Mouse (Mus musculus) forebrain, embryonic 13.5 days (tissue): ENCODE results near the gene Tatdn3. TPM values are rescaled to one million over a fixed set of nuclear protein-coding genes. Genes with fewer than 3 reads are reported as not detected.

Experiments used
- ATAC-seq: fragments of 200-750 bp; cut with Nextera tagmentation; 2 replicates; pipeline ENCODE4 v1.8.0; 2017
- H3K27ac ChIP-seq: fragments of 300-500 bp; sonication (generic); 2 replicates; pipeline ENCODE4 v1.5.1; 2015; ENCODE audit warnings: inconsistent platforms, mild to moderate bottlenecking, moderate library complexity
- H3K27me3 ChIP-seq: fragments of 300-500 bp; sonication (generic); 2 replicates; pipeline ENCODE4 v1.6.1; 2015; ENCODE audit warnings: mild to moderate bottlenecking, inconsistent platforms
- H3K36me3 ChIP-seq: fragments of 300-500 bp; sonication (generic); 2 replicates; pipeline ENCODE4 v1.6.1; 2015; ENCODE audit warnings: mild to moderate bottlenecking, inconsistent platforms; ENCODE audit not compliant: poor library complexity, severe bottlenecking
- H3K4me1 ChIP-seq: fragments of 300-500 bp; sonication (generic); 2 replicates; pipeline ENCODE4 v1.6.1; 2015; ENCODE audit warnings: inconsistent platforms
- H3K4me2 ChIP-seq: fragments of 300-500 bp; sonication (generic); 2 replicates; pipeline ENCODE4 v1.6.1; 2015; ENCODE audit warnings: inconsistent platforms, mild to moderate bottlenecking, moderate library complexity
- H3K4me3 ChIP-seq: fragments of 300-500 bp; sonication (generic); 2 replicates; pipeline ENCODE4 v1.5.1; 2015; ENCODE audit warnings: mild to moderate bottlenecking, inconsistent platforms
- H3K9ac ChIP-seq: fragments of 300-500 bp; sonication (generic); 2 replicates; pipeline ENCODE4 v1.6.1; 2015; ENCODE audit warnings: mild to moderate bottlenecking, inconsistent platforms
- H3K9me3 ChIP-seq: fragments of 300-500 bp; sonication (generic); replicated peaks from 2 replicates; pipeline ENCODE4 v1.6.1; 2016; ENCODE audit warnings: inconsistent platforms
- WGBS: fragments of 180-500 bp; shearing (Covaris S2); methylation state at CpG from one replicate; pipeline ENCODE4 v1.1.7; 2015; 5-methylcytosine and 5-hydroxymethylcytosine counted together
- polyA plus RNA-seq: library from polyadenylated mRNA; unstranded; fragments of >200 nt; fragmentation: Nextera tagmentation; extraction: Ambion mirVana; gene quantifications from 2 replicates; pipeline ENCODE4 v1.2.1, GENCODE M21; 2015

The Tatdn3 gene
- polyA plus RNA-seq, 1 experiment from 2014 or later = 10.5 TPM

GRCm38 (mm10) chr1:191072329-191072913, 9.7 kb upstream of the Tatdn3 start:
- no peak overlapping the region for H3K4me2 ChIP-seq
- no peaks in the 10 kb centered on the region for H3K9me3 ChIP-seq
- ATAC-seq = no peak
- H3K4me1 ChIP-seq = no peaks in the 10 kb centered on the region
- H3K36me3 ChIP-seq = peaks cover 83% of the 10 kb centered on the region
- WGBS = 94% methylated on average over 16 of the region's 16 CpGs
- H3K9ac ChIP-seq = no peak overlapping the region
- H3K27me3 ChIP-seq = no peaks in the 10 kb centered on the region
- no peak overlapping the region for H3K27ac ChIP-seq
- no peak overlapping the region for H3K4me3 ChIP-seq

DNA sequence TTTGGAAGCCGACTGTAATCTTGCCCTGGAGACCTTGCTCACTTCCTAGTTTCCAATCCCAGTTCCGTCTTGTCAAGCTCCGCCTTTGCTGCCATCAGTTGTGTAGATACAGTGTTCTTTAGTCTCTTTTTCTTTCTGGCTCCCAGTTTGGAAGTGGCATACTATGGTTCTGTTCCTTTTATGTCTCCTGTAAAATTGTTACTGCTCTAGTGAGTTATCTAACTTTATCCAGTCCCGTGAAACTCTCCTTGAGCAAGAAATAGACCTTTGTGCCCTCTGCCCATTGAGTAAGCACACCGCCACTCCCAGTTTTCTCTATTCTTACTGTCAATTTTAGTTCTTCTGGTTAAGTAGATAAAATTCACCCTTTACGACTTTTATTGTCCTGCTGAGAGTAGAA, 8.9 kb upstream of the Tatdn3 start:
- WGBS = 93% methylated on average over 6 of the region's 6 CpGs
- Histone ChIP-seq H3K27ac (no peak overlapping the region), H3K27me3 (no peaks in the 10 kb centered on the region), H3K4me1 (no peaks in the 10 kb centered on the region), H3K9me3 (no peaks in the 10 kb centered on the region), H3K36me3 (peaks cover 79% of the 10 kb centered on the region), H3K4me3 (no peak overlapping the region), H3K9ac (no peak overlapping the region), H3K4me2 (no peak overlapping the region)
- ATAC-seq = no peak

DNA sequence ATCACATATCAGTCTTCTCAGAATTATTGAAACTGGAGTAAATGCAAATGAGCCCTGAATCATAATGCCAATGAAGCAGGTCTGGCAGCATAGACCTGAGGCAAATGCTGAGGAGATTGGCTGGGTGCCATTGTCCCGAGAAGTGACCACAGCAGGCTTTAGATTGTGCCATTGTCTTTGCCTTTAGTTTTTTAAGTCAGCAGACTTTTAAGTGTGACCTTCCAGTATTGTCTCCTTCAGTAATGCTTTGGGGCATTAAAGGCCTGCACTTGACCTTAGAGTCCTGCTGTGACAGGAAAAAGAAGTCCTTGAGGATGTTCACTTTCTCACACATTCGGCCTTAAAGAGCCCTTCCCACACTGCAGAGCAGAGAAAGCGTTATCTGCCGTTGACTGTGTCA, 7.5 kb upstream of the Tatdn3 start:
- H3K27ac ChIP-seq = no peak overlapping the region
- H3K36me3 ChIP-seq = peaks cover 87% of the 10 kb centered on the region
- H3K9ac ChIP-seq = no peak overlapping the region
- no peak overlapping the region for H3K4me3 ChIP-seq
- 84% methylated on average over 4 of the region's 4 CpGs for WGBS
- no peak for ATAC-seq
- H3K9me3 ChIP-seq = no peaks in the 10 kb centered on the region
- H3K4me1 ChIP-seq = no peaks in the 10 kb centered on the region
- no peaks in the 10 kb centered on the region for H3K27me3 ChIP-seq
- H3K4me2 ChIP-seq = no peak overlapping the region

DNA sequence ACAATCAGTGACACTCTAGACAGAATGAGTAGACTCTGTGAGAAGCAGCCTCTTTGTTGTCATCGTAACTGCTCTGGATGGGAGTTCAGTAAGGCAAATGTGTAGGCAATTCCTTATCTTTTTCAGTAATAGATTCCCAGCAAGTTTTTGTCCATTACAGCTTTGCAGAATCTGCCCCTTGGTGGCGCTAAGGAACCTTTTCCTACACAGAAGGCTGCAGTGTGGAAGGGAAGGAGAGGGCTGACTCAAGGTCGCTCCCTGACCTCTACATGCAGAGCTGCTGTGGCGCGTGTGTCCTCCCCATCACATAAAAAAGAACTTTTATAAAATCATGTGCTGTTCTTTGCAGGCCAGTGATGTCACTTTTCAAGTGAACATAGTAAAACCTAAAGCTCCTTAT, 5.6 kb upstream of the Tatdn3 start:
- Histone ChIP-seq H3K27me3 (no peaks in the 10 kb centered on the region), H3K27ac (no peak overlapping the region), H3K9ac (no peak overlapping the region), H3K36me3 (peaks cover 73% of the 10 kb centered on the region), H3K4me2 (no peak overlapping the region), H3K4me1 (peaks cover 11% of the 10 kb centered on the region), H3K9me3 (no peaks in the 10 kb centered on the region), H3K4me3 (no peak overlapping the region)
- no peak for ATAC-seq
- 80% methylated on average over 5 of the region's 5 CpGs for WGBS

GRCm38 (mm10) chr1:191065188-191065587, 2.5 kb upstream of the Tatdn3 start:
- 85% methylated on average over 4 of the region's 4 CpGs for WGBS
- no peak overlapping the region for H3K4me3 ChIP-seq
- H3K27ac ChIP-seq = no peak overlapping the region
- H3K4me2 ChIP-seq = no peak overlapping the region
- ATAC-seq = no peak
- H3K4me1 ChIP-seq = peaks cover 19% of the 10 kb centered on the region
- no peaks in the 10 kb centered on the region for H3K9me3 ChIP-seq
- peaks cover 42% of the 10 kb centered on the region for H3K36me3 ChIP-seq
- H3K27me3 ChIP-seq = no peaks in the 10 kb centered on the region
- H3K9ac ChIP-seq = no peak overlapping the region

- Histone ChIP-seq H3K9me3 (no peaks in the 10 kb centered on the region), H3K36me3 (peaks cover 35% of the 10 kb centered on the region), H3K4me3 (no peak overlapping the region), H3K27ac (no peak overlapping the region), H3K4me2 (no peak overlapping the region), H3K9ac (no peak overlapping the region), H3K27me3 (no peaks in the 10 kb centered on the region), H3K4me1 (peaks cover 19% of the 10 kb centered on the region)
- WGBS = 89% methylated on average over 2 of the region's 2 CpGs
- no peak for ATAC-seq
These were observed 1.8 kb upstream of the Tatdn3 start for GRCm38 (mm10) chr1:191064535-191064934.

DNA sequence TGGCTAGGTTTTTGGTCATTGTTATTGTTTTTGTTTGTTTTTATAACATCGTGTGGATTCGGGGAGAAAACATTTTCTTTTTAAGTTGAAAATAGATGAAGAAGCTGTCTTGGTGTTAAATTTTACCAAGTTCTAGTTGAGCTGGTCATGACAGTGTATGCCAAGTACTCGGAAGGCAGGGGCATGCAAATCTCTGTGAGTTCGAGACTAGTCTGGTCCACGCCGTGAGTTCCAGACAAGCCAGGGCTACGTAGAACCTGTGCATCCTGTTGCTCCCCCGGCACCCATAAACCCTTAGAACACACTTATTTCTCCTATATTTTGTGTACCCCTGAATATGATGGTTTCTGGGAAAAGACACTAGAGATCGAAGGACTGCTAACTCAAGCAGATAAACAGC, 968 bp upstream of the Tatdn3 start:
- 62% methylated on average over 9 of the region's 9 CpGs for WGBS
- Histone ChIP-seq H3K36me3 (peaks cover 27% of the 10 kb centered on the region), H3K27ac (no peak overlapping the region), H3K4me1 (peaks cover 19% of the 10 kb centered on the region), H3K27me3 (no peaks in the 10 kb centered on the region), H3K9ac (peak overlapping the region; percentile 74), H3K4me2 (peak overlapping the region; percentile 87), H3K4me3 (peak overlapping the region; percentile 89), H3K9me3 (no peaks in the 10 kb centered on the region)
- ATAC-seq = no peak

- peak overlapping the region; percentile 87 for H3K4me2 ChIP-seq
- peak; percentile 58 for ATAC-seq
- peaks cover 19% of the 10 kb centered on the region for H3K4me1 ChIP-seq
- H3K9me3 ChIP-seq = no peaks in the 10 kb centered on the region
- no peaks in the 10 kb centered on the region for H3K27me3 ChIP-seq
- peaks cover 13% of the 10 kb centered on the region for H3K36me3 ChIP-seq
- peak overlapping the region; percentile 74 for H3K9ac ChIP-seq
- 6% methylated on average over 15 of the region's 15 CpGs for WGBS
- peak overlapping the region; percentile 89 for H3K4me3 ChIP-seq
- H3K27ac ChIP-seq = no peak overlapping the region
These were observed 421 bp downstream of the Tatdn3 start for GRCm38 (mm10) chr1:191062241-191062780.

DNA sequence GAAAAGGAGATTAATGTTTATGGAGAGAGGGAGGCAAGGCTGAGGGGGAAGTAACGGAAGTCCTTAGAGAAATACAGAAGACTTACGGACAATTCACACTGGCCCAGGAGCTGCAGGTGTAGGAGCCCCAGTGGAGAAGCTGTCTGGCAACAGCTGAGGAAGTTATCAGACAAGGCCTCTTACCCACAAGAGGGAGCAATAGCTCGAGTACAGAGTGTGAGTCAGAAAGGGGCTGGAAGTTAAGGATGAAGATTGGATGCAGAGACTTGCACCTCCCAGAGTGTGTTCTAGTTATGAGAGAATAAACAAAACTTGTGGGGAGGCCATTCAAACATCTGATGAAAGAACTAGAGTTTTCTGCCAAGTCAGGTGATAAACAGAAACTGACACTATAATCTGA, 5.3 kb downstream of the Tatdn3 start:
- Histone ChIP-seq H3K4me3 (no peak overlapping the region), H3K36me3 (no peaks in the 10 kb centered on the region), H3K4me1 (peaks cover 6% of the 10 kb centered on the region; the same call in 1 of the 2 replicates), H3K9ac (no peak overlapping the region), H3K27ac (no peak overlapping the region), H3K9me3 (no peaks in the 10 kb centered on the region), H3K4me2 (no peak overlapping the region), H3K27me3 (no peaks in the 10 kb centered on the region)
- no peak for ATAC-seq
- WGBS = 68% methylated on average over 3 of the region's 3 CpGs

GRCm38 (mm10) chr1:191055533-191055873, 7.2 kb downstream of the Tatdn3 start:
- Histone ChIP-seq H3K4me3 (no peak overlapping the region), H3K36me3 (no peaks in the 10 kb centered on the region), H3K9me3 (no peaks in the 10 kb centered on the region), H3K4me2 (no peak overlapping the region), H3K4me1 (no peaks in the 10 kb centered on the region), H3K9ac (no peak overlapping the region), H3K27ac (no peak overlapping the region), H3K27me3 (no peaks in the 10 kb centered on the region)
- ATAC-seq = no peak
- 69% methylated on average over 2 of the region's 2 CpGs for WGBS

GRCm38 (mm10) chr1:191054870-191055532, 7.7 kb downstream of the Tatdn3 start:
- WGBS = 74% methylated on average over 8 of the region's 8 CpGs
- Histone ChIP-seq H3K27ac (no peak overlapping the region), H3K27me3 (no peaks in the 10 kb centered on the region), H3K36me3 (no peaks in the 10 kb centered on the region), H3K4me3 (no peak overlapping the region), H3K4me1 (no peaks in the 10 kb centered on the region), H3K9me3 (no peaks in the 10 kb centered on the region), H3K9ac (no peak overlapping the region), H3K4me2 (no peak overlapping the region)
- no peak for ATAC-seq

DNA sequence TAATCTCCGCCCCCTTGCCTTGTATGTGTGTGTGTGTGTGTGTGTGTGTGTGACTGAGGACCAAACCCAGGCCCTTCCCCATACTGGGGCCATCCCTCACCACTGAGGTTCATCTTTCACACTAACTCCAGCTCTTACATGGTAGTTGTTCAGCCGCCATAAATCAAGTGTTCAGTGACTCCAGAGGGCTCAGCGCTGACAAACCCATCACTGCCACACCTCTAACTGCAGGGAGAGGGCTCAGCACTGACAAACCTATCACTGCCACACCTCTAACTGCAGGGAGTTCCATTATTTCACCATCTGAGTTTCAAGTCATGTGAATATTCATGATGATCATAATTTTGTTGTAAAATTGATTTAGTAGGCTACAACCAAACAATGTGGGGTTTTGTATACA, 9.2 kb downstream of the Tatdn3 start:
- no peak overlapping the region for H3K4me2 ChIP-seq
- no peaks in the 10 kb centered on the region for H3K36me3 ChIP-seq
- H3K27ac ChIP-seq = no peak overlapping the region
- H3K9ac ChIP-seq = no peak overlapping the region
- H3K4me3 ChIP-seq = no peak overlapping the region
- 96% methylated on average over 3 of the region's 3 CpGs for WGBS
- H3K9me3 ChIP-seq = no peaks in the 10 kb centered on the region
- H3K4me1 ChIP-seq = no peaks in the 10 kb centered on the region
- no peak for ATAC-seq
- no peaks in the 10 kb centered on the region for H3K27me3 ChIP-seq
